ENCODE assay signal across 21 mouse cellular contexts in genomic region chr12:32735224-32735623, GRCm38 (mm10).
A peak's percentile ranks its signal among the peaks of the same experiment; 100 is the strongest.
DNase-seq lines count a peak whose midpoint lies in the region; ATAC-seq and TF ChIP-seq lines count a peak whose summit lies in the region.
"Had no signal": no experiment of that assay in that cellular context is flagged by ENCODE, and none has a peak within 500 bp of the region (broad histone marks: within the 10 kb centered on the region; RNA-seq: fewer than 3 reads in every experiment).

No protein-coding gene starts in this region.

- no peak for DNase-seq in kidney, adult 9 months
- peak; percentile 55 for DNase-seq in lung, postnatal 36 days
- DNase-seq in lung, postnatal 0 days (ENCODE audit: low spot score): no peak
- DNase-seq in heart, postnatal 14 days: no peak
- no peak for DNase-seq in frontal cortex, postnatal 14 days (ENCODE audit: low spot score in 2 of 2)
- DNase-seq: adrenal gland, postnatal 10 days; cerebellum, adult 11 months; cerebellum, adult 8-10 months; cerebellum, postnatal 14 days; embryo, embryonic 11 days; forebrain, postnatal 0 days; gastrocnemius, adult 2 months; gastrocnemius, postnatal 25 days; heart, postnatal 4 days had no signal

- TF ChIP-seq EP300 in lung, postnatal 0 days (IDR thresholded peaks at IDR 0.05): no peak

- ATAC-seq in kidney, embryonic 16.5 days (ENCODE audit: low FRiP score, low TSS enrichment): peak; percentile 94; the same call in 1 of the 2 replicates
- ATAC-seq in lung, postnatal 0 days: no peak
- peak; percentile 22 for ATAC-seq in granulocyte monocyte progenitor cell, adult 5-6 weeks (replicated peaks; ENCODE audit: poor library complexity, severe bottlenecking)
- ATAC-seq: forebrain, embryonic 13.5 days; forebrain, postnatal 0 days; hindbrain, embryonic 16.5 days had no signal

- no peaks in the 10 kb centered on the region for H3K36me3 ChIP-seq in kidney, embryonic 16.5 days (ENCODE audit: insufficient read depth, low read length)
- H3K36me3 ChIP-seq in lung, postnatal 0 days (ENCODE audit: insufficient read depth, low read length): no peaks in the 10 kb centered on the region
- H3K36me3 ChIP-seq: embryonic facial prominence, embryonic 12.5 days; heart, embryonic 13.5 days; hindbrain, embryonic 12.5 days had no signal

- no peaks in the 10 kb centered on the region for H3K4me1 ChIP-seq in kidney, embryonic 16.5 days (ENCODE audit: insufficient read depth, low read length)
- H3K4me1 ChIP-seq in lung, postnatal 0 days (ENCODE audit: insufficient read depth, low read depth, low read length): no peaks in the 10 kb centered on the region
- H3K4me1 ChIP-seq: embryonic facial prominence, embryonic 12.5 days; forebrain, embryonic 13.5 days; heart, embryonic 13.5 days; hindbrain, embryonic 12.5 days had no signal

- TF ChIP-seq CTCF in lung, postnatal 0 days (IDR thresholded peaks at IDR 0.05): no peak

- no peak overlapping the region for H3K27ac ChIP-seq in kidney, embryonic 16.5 days (ENCODE audit: low read length)
- no peak overlapping the region for H3K27ac ChIP-seq in lung, postnatal 0 days (ENCODE audit: low read length)
- H3K27ac ChIP-seq: embryonic facial prominence, embryonic 12.5 days; forebrain, embryonic 13.5 days; gastrocnemius, adult 2 months; heart, embryonic 13.5 days; hindbrain, embryonic 12.5 days had no signal

- no peak overlapping the region for H3K4me3 ChIP-seq in kidney, embryonic 16.5 days (ENCODE audit: low read length)
- H3K4me3 ChIP-seq in lung, postnatal 0 days (ENCODE audit: low read depth, low read length): no peak overlapping the region
- H3K4me3 ChIP-seq: embryonic facial prominence, embryonic 12.5 days; forebrain, embryonic 13.5 days; gastrocnemius, adult 2 months; heart, embryonic 13.5 days; hindbrain, embryonic 12.5 days had no signal

- WGBS in kidney, embryonic 16.5 days: 53% methylated on average over 2 of the region's 2 CpGs
- whole genome bisulfite sequencing in lung, postnatal 0 days: 77% methylated on average over 2 of the region's 2 CpGs

- no peaks in the 10 kb centered on the region for H3K9me3 ChIP-seq in kidney, embryonic 16.5 days (ENCODE audit: low read length)
- no peaks in the 10 kb centered on the region for H3K9me3 ChIP-seq in lung, postnatal 0 days (ENCODE audit: low read length)
- H3K9me3 ChIP-seq: embryonic facial prominence, embryonic 12.5 days; forebrain, embryonic 13.5 days; heart, embryonic 13.5 days; hindbrain, embryonic 12.5 days had no signal

- H3K9ac ChIP-seq in kidney, embryonic 16.5 days (replicated peaks; ENCODE audit: low read length): no peak overlapping the region
- H3K9ac ChIP-seq in lung, postnatal 0 days (replicated peaks; ENCODE audit: low read depth): no peak overlapping the region
- H3K9ac ChIP-seq: embryonic facial prominence, embryonic 12.5 days; forebrain, embryonic 13.5 days; forebrain, postnatal 0 days; heart, embryonic 13.5 days; hindbrain, embryonic 12.5 days had no signal

- intact Hi-C loops in heart, postnatal 14 days (cut with DNase I): no loop called here

- H3K4me2 ChIP-seq in kidney, embryonic 16.5 days (replicated peaks; ENCODE audit: low read depth, low read length): no peak overlapping the region
- no peak overlapping the region for H3K4me2 ChIP-seq in lung, postnatal 0 days (replicated peaks; ENCODE audit: low read depth, low read length)
- H3K4me2 ChIP-seq: embryonic facial prominence, embryonic 12.5 days; forebrain, embryonic 13.5 days; heart, embryonic 13.5 days; hindbrain, embryonic 12.5 days had no signal

- H3K27me3 ChIP-seq in kidney, embryonic 16.5 days (ENCODE audit: insufficient read depth, low read length): no peaks in the 10 kb centered on the region
- H3K27me3 ChIP-seq in lung, postnatal 0 days (replicated peaks; ENCODE audit: insufficient read depth, low read length): no peaks in the 10 kb centered on the region
- H3K27me3 ChIP-seq: embryonic facial prominence, embryonic 12.5 days; forebrain, embryonic 13.5 days; heart, embryonic 13.5 days; hindbrain, embryonic 12.5 days had no signal
